Mouse (Mus musculus): Measurements from ENCODE around the gene Nrtn. TPM values are rescaled to one million over a fixed set of nuclear protein-coding genes. Genes with fewer than 3 reads are reported as not detected.

Gene Nrtn
- polyA plus RNA-seq (2014; fragmentation: Illumina TruSeq; extraction: RNeasy Lipid Tissue Mini Kit (QIAGEN cat#74804); ENCODE audit: insufficient read depth, low read depth, low replicate concordance), result 2.7 TPM

GRCm38 (mm10) chr17:56757416-56758123 is at the start of gene Nrtn:
TSS of gene Nrtn (minus strand) at chr17:56757530.

GRCm38 (mm10) chr17:56769950-56770349 is 12.6 kb upstream of the Nrtn start, which contains the start of gene Prr22:
TSS of gene Prr22 (plus strand) at chr17:56770250.

DNA sequence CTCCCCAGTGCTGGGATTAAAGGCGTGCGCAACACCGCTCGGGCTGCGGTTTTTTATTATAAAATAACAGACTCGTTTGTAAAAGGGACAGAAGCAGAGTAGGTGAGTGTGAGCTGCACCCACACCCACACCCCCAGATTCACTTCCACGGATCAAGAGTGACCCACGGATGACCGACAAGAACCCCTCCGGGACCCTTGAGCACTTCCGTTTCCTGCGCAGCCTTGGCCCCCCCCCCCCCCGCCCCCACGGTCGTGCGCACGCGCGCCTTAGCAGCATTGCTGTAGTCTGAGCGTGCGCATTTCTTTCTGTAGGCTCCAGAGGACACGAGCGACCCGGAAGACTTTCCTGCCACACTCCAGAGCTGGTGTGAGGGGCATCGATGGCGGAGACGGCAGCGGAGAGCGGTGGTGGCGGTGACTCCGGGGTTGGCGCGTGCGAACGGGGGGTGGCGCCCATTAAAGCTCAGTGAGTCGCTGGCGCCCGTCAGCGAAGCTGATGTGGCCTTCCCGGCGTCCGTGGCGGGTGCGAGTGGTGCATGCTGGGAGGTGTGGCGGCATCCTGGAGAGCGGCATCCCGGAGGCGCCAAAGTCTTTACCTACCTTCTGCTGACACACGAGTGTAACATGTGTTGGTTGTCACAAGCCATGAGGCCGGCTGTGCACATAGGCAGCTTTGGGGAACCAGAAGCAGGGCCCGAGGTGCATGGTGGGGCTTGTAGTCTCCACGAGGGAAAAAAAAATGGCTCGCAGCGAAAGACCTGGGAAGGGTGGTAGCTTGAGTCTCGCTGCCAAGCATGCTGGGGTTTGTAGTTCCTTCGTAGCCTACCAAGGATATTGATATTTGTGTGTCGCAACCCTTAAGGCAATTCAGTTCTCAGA is 7.4 kb upstream of the Nrtn start, which contains the start of gene Dus3l:
TSS of gene Dus3l (plus strand) at position 284 of the 881 bp plus-strand sequence.

DNA sequence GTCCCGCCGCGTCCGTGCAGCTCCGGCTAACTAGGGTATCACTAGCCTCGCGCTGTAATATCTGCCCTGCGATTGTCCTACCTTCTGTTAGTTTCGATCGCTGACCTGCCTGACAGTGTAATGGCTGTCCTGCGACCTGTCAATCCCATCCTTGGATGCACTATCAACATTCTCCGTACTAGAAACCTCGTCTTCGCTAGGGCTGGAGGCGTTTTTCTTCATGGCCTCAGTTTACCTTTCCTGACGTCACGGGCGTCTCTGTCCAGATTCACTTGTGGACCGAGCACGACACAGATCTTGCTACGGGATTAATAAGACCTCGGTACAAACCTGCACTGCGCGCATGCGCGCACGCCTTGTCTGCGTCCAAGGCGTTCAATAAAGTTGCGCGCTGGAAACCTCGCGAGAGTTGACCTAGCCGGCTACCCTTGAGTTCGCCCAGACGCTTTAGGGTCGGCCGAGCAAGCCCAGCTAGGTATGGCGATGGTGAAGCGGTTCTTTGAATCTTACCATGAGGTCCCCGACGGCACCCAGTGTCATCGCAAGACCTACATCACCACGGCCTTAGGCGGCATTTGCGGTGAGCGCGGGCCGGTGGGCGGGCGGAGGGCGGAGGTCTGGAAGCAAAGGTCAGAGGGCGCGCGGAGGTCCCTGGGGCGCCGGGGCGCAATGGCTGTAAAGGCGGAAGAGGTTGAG is 39.8 kb downstream of the Nrtn start, which contains the start of the genes Ndufa11 and Vmac:
TSS of gene Ndufa11 (plus strand) at position 405 of the 696 bp plus-strand sequence.
TSS of gene Vmac (minus strand) at position 660 of the 696 bp plus-strand sequence.

Other genes with a start within 250 kb of the Nrtn start
- not detected for gene Znrf4, start 245.1 kb downstream of the Nrtn start, polyA plus RNA-seq (2014; fragmentation: Illumina TruSeq; extraction: RNeasy Lipid Tissue Mini Kit (QIAGEN cat#74804); ENCODE audit: insufficient read depth, low read depth, low replicate concordance)
- gene Gm20219, start 203.1 kb downstream of the Nrtn start, polyA plus RNA-seq (2014; fragmentation: Illumina TruSeq; extraction: RNeasy Lipid Tissue Mini Kit (QIAGEN cat#74804); ENCODE audit: insufficient read depth, low read depth, low replicate concordance), result 3.3 TPM
- gene Safb2, start 172.9 kb downstream of the Nrtn start, polyA plus RNA-seq (2014; fragmentation: Illumina TruSeq; extraction: RNeasy Lipid Tissue Mini Kit (QIAGEN cat#74804); ENCODE audit: insufficient read depth, low read depth, low replicate concordance), result 37.8 TPM
- gene Safb, start 172.7 kb downstream of the Nrtn start, polyA plus RNA-seq (2014; fragmentation: Illumina TruSeq; extraction: RNeasy Lipid Tissue Mini Kit (QIAGEN cat#74804); ENCODE audit: insufficient read depth, low read depth, low replicate concordance), result 55.7 TPM
- 148 TPM for gene 2410015M20Rik, start 147.8 kb downstream of the Nrtn start, polyA plus RNA-seq (2014; fragmentation: Illumina TruSeq; extraction: RNeasy Lipid Tissue Mini Kit (QIAGEN cat#74804); ENCODE audit: insufficient read depth, low read depth, low replicate concordance)
- 1,805 TPM for gene Rpl36, start 144.1 kb downstream of the Nrtn start, polyA plus RNA-seq (2014; fragmentation: Illumina TruSeq; extraction: RNeasy Lipid Tissue Mini Kit (QIAGEN cat#74804); ENCODE audit: insufficient read depth, low read depth, low replicate concordance)
- 24.9 TPM for gene Lonp1, start 130.6 kb downstream of the Nrtn start, polyA plus RNA-seq (2014; fragmentation: Illumina TruSeq; extraction: RNeasy Lipid Tissue Mini Kit (QIAGEN cat#74804); ENCODE audit: insufficient read depth, low read depth, low replicate concordance)
- gene Catsperd, start 129.4 kb downstream of the Nrtn start, polyA plus RNA-seq (2014; fragmentation: Illumina TruSeq; extraction: RNeasy Lipid Tissue Mini Kit (QIAGEN cat#74804); ENCODE audit: insufficient read depth, low read depth, low replicate concordance), result 0.23 TPM
- 35.0 TPM for gene Ranbp3, start 84.2 kb downstream of the Nrtn start, polyA plus RNA-seq (2014; fragmentation: Illumina TruSeq; extraction: RNeasy Lipid Tissue Mini Kit (QIAGEN cat#74804); ENCODE audit: insufficient read depth, low read depth, low replicate concordance)
- gene Ndufa11, start 39.8 kb downstream of the Nrtn start, polyA plus RNA-seq (2014; fragmentation: Illumina TruSeq; extraction: RNeasy Lipid Tissue Mini Kit (QIAGEN cat#74804); ENCODE audit: insufficient read depth, low read depth, low replicate concordance), result 261 TPM
- gene Vmac, start 39.5 kb downstream of the Nrtn start, polyA plus RNA-seq (2014; fragmentation: Illumina TruSeq; extraction: RNeasy Lipid Tissue Mini Kit (QIAGEN cat#74804); ENCODE audit: insufficient read depth, low read depth, low replicate concordance), result 19.7 TPM
- 18.8 TPM for gene Dus3l, start 7.2 kb upstream of the Nrtn start, polyA plus RNA-seq (2014; fragmentation: Illumina TruSeq; extraction: RNeasy Lipid Tissue Mini Kit (QIAGEN cat#74804); ENCODE audit: insufficient read depth, low read depth, low replicate concordance)
- gene Prr22, start 12.7 kb upstream of the Nrtn start, polyA plus RNA-seq (2014; fragmentation: Illumina TruSeq; extraction: RNeasy Lipid Tissue Mini Kit (QIAGEN cat#74804); ENCODE audit: insufficient read depth, low read depth, low replicate concordance), result 0.23 TPM
- gene Rfx2, start 73.5 kb upstream of the Nrtn start, polyA plus RNA-seq (2014; fragmentation: Illumina TruSeq; extraction: RNeasy Lipid Tissue Mini Kit (QIAGEN cat#74804); ENCODE audit: insufficient read depth, low read depth, low replicate concordance), result 5.4 TPM
- not detected for gene Acsbg2, start 116.9 kb upstream of the Nrtn start, polyA plus RNA-seq (2014; fragmentation: Illumina TruSeq; extraction: RNeasy Lipid Tissue Mini Kit (QIAGEN cat#74804); ENCODE audit: insufficient read depth, low read depth, low replicate concordance)
- gene 1700061G19Rik, start 117.9 kb upstream of the Nrtn start, polyA plus RNA-seq (2014; fragmentation: Illumina TruSeq; extraction: RNeasy Lipid Tissue Mini Kit (QIAGEN cat#74804); ENCODE audit: insufficient read depth, low read depth, low replicate concordance), result 0.19 TPM
- gene Mllt1, start 177.9 kb upstream of the Nrtn start, polyA plus RNA-seq (2014; fragmentation: Illumina TruSeq; extraction: RNeasy Lipid Tissue Mini Kit (QIAGEN cat#74804); ENCODE audit: insufficient read depth, low read depth, low replicate concordance), result 16.5 TPM
- not detected for gene Acer1, start 224.6 kb upstream of the Nrtn start, polyA plus RNA-seq (2014; fragmentation: Illumina TruSeq; extraction: RNeasy Lipid Tissue Mini Kit (QIAGEN cat#74804); ENCODE audit: insufficient read depth, low read depth, low replicate concordance)
- gene Clpp, start 232.8 kb upstream of the Nrtn start, polyA plus RNA-seq (2014; fragmentation: Illumina TruSeq; extraction: RNeasy Lipid Tissue Mini Kit (QIAGEN cat#74804); ENCODE audit: insufficient read depth, low read depth, low replicate concordance), result 51.4 TPM
- 28.8 TPM for gene Alkbh7, start 239.8 kb upstream of the Nrtn start, polyA plus RNA-seq (2014; fragmentation: Illumina TruSeq; extraction: RNeasy Lipid Tissue Mini Kit (QIAGEN cat#74804); ENCODE audit: insufficient read depth, low read depth, low replicate concordance)
- gene Pspn, start 242.5 kb upstream of the Nrtn start, polyA plus RNA-seq (2014; fragmentation: Illumina TruSeq; extraction: RNeasy Lipid Tissue Mini Kit (QIAGEN cat#74804); ENCODE audit: insufficient read depth, low read depth, low replicate concordance), result not detected